Mouse (Mus musculus): ENCODE results near the gene Vav1. TPM values are rescaled to one million over a fixed set of nuclear protein-coding genes. Genes with fewer than 3 reads are reported as not detected.

Gene Vav1
- total and polyA plus RNA-seq, 3 experiments = 86.7 to 99.6 TPM; not detected in 1

DNA sequence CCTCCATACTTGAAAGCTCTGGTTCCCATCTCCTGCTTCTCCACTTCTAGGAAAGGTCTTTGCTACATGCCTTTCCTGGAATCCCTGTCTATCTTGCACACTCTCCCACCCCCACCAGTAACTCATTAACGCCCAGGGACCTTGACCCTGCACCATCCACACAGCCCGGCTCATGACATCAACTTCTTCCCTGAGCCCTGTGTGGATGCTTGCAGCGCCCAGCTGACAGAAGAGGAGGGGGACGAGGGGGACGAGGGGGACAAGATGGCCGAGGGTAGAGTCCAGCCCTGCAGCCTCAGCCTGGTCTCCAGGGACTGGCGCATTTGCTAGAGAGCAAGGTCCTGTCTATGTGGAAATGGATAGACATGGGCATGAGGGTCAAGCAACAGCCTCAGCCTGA, 45.9 kb upstream of the Vav1 start:
- no peak overlapping the region for H3K27ac ChIP-seq (ENCODE audit: control insufficient read depth, low read depth, low read length)
- DNase-seq (ENCODE audit: low read depth, low spot score) = no peak
- TF ChIP-seq ZKSCAN1 (IDR thresholded peaks at IDR 0.05; ENCODE audit: low read depth, low read length) (no peak), ETS1 (IDR thresholded peaks at IDR 0.05; ENCODE audit: low read depth, low read length) (no peak), RAD21 (IDR thresholded peaks at IDR 0.05; ENCODE audit: low read depth, low read length) (no peak), TAL1 (IDR thresholded peaks at IDR 0.05; ENCODE audit: low read length) (no peak), CTCF (IDR thresholded peaks at IDR 0.05 in 2 of 3, conservative IDR thresholded peaks at IDR 0.05 in 1 of 3; ENCODE audit: control insufficient read depth in 1 of 3, insufficient read depth in 1 of 3, low read depth in 2 of 3, low read length in 3 of 3, poor library complexity in 1 of 3, severe bottlenecking in 1 of 3) (no peak), ZC3H11A (IDR thresholded peaks at IDR 0.05; ENCODE audit: low read depth, low read length) (no peak), POLR2AphosphoS5 (IDR thresholded peaks at IDR 0.05; ENCODE audit: borderline replicate concordance, low read depth, low read length) (no peak), NELFE (IDR thresholded peaks at IDR 0.05; ENCODE audit: low read depth, low read length) (no peak), ZNF384 (IDR thresholded peaks at IDR 0.05; ENCODE audit: low read depth, low read length) (no peak), MYC (IDR thresholded peaks at IDR 0.05; ENCODE audit: low read depth, low read length) (no peak), TBP (IDR thresholded peaks at IDR 0.05; ENCODE audit: low read depth, low read length) (no peak), MAX (IDR thresholded peaks at IDR 0.05; ENCODE audit: low read length) (no peak), BHLHE40 (IDR thresholded peaks at IDR 0.05; ENCODE audit: borderline replicate concordance, low read depth, low read length) (no peak), POLR2AphosphoS2 (IDR thresholded peaks at IDR 0.05; ENCODE audit: low read length) (no peak), MAZ (IDR thresholded peaks at IDR 0.05; ENCODE audit: low read depth, low read length) (no peak), EP300 (IDR thresholded peaks at IDR 0.05; ENCODE audit: low read depth in 1 of 2, low read length in 2 of 2) (no peak)
- H3K9me3 ChIP-seq (replicated peaks; ENCODE audit: insufficient read depth, low read length) = no peaks in the 10 kb centered on the region
- peaks cover 4 to 7% of the 10 kb centered on the region in 2 experiments for H3K4me1 ChIP-seq (ENCODE audit: control insufficient read depth in 1 of 2, insufficient read depth in 2 of 2, low read length in 2 of 2)
- H3K4me3 ChIP-seq (ENCODE audit: control insufficient read depth in 1 of 2, insufficient read depth in 1 of 2, low read depth in 2 of 2, low read length in 2 of 2) = no peak overlapping the region
- H3K36me3 ChIP-seq (ENCODE audit: control insufficient read depth in 1 of 2, insufficient read depth in 2 of 2, low read length in 2 of 2) = peaks cover 0 to 6% of the 10 kb centered on the region in 2 experiments; a peak in 3 of 4 replicates
- H3K79me2 ChIP-seq (ENCODE audit: control insufficient read depth, insufficient read depth, low read length, poor library complexity) = no peaks in the 10 kb centered on the region
- no peaks in the 10 kb centered on the region for H3K27me3 ChIP-seq (ENCODE audit: control insufficient read depth in 1 of 2, insufficient read depth in 2 of 2, low read length in 2 of 2)
- H3K9ac ChIP-seq (ENCODE audit: control insufficient read depth, low read depth, low read length, poor library complexity, severe bottlenecking) = no peak overlapping the region

DNA sequence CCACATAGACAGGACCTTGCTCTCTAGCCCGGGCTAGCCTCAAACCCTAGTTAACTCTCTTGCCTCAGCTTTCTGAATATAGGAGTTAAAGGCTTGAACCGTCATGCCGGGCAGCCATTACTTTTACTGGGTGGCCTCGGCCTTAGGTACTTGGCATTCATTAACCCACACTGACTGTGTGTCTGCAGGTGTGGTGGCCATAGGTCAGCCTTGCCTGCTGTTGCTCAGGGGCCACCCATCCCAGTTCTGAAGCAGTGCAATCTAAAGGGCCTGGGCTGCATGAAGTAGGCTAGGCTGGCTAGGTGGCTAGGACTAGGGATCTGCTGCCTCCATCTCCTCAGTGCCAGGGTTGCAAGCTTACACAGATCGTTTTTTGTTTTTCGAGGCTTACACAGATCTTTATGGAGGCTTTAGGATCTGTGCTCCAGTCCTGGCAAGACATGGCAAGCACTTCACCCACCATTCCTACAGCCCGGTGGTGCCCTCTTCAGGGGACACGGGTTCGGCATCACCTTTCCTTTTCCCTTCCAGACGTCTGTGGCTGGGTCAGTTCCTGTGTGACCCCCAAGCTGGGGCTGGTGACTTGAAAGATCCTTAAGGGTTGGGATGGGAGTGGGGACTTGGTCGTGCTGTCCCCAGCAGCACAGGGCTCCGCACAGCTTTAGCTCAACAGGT, 44.5 kb upstream of the Vav1 start:
- no peak overlapping the region for H3K27ac ChIP-seq (ENCODE audit: control insufficient read depth, low read depth, low read length)
- H3K79me2 ChIP-seq (ENCODE audit: control insufficient read depth, insufficient read depth, low read length, poor library complexity) = no peaks in the 10 kb centered on the region
- no peaks in the 10 kb centered on the region; a peak in 1 of 4 replicates for H3K36me3 ChIP-seq (ENCODE audit: control insufficient read depth in 1 of 2, insufficient read depth in 2 of 2, low read length in 2 of 2)
- DNase-seq (ENCODE audit: low read depth, low spot score) = no peak
- no peaks in the 10 kb centered on the region for H3K27me3 ChIP-seq (ENCODE audit: control insufficient read depth in 1 of 2, insufficient read depth in 2 of 2, low read length in 2 of 2)
- TF ChIP-seq CTCF (IDR thresholded peaks at IDR 0.05 in 2 of 3, conservative IDR thresholded peaks at IDR 0.05 in 1 of 3; ENCODE audit: control insufficient read depth in 1 of 3, insufficient read depth in 1 of 3, low read depth in 2 of 3, low read length in 3 of 3, poor library complexity in 1 of 3, severe bottlenecking in 1 of 3) (peak in 1 of 3 experiments; percentile 15; a peak in 2 of 6 replicates), RAD21 (IDR thresholded peaks at IDR 0.05; ENCODE audit: low read depth, low read length) (no peak)
- H3K4me1 ChIP-seq (ENCODE audit: control insufficient read depth in 1 of 2, insufficient read depth in 2 of 2, low read length in 2 of 2) = no peaks in the 10 kb centered on the region
- no peaks in the 10 kb centered on the region for H3K9me3 ChIP-seq (replicated peaks; ENCODE audit: insufficient read depth, low read length)
- no peak overlapping the region for H3K4me3 ChIP-seq (ENCODE audit: control insufficient read depth in 1 of 2, insufficient read depth in 1 of 2, low read depth in 2 of 2, low read length in 2 of 2)
- H3K9ac ChIP-seq (ENCODE audit: control insufficient read depth, low read depth, low read length, poor library complexity, severe bottlenecking) = no peak overlapping the region

Measured in MEL (cell line).